Mouse (Mus musculus) stomach, adult 2 months (tissue): ENCODE data around the gene Tbrg4. TPM values are rescaled to one million over a fixed set of nuclear protein-coding genes. Genes with fewer than 3 reads are reported as not detected.

Source experiments
- polyA plus RNA-seq: library from polyadenylated mRNA; depleted of rRNA; stranded (reverse); fragments of >200 nt; gene quantifications from 2 replicates; pipeline ENCODE4 v1.2.3, GENCODE M21; 2012; rRNA removed

The Tbrg4 gene
- 64.8 and 67.6 TPM in 2 replicates for polyA plus RNA-seq

DNA sequence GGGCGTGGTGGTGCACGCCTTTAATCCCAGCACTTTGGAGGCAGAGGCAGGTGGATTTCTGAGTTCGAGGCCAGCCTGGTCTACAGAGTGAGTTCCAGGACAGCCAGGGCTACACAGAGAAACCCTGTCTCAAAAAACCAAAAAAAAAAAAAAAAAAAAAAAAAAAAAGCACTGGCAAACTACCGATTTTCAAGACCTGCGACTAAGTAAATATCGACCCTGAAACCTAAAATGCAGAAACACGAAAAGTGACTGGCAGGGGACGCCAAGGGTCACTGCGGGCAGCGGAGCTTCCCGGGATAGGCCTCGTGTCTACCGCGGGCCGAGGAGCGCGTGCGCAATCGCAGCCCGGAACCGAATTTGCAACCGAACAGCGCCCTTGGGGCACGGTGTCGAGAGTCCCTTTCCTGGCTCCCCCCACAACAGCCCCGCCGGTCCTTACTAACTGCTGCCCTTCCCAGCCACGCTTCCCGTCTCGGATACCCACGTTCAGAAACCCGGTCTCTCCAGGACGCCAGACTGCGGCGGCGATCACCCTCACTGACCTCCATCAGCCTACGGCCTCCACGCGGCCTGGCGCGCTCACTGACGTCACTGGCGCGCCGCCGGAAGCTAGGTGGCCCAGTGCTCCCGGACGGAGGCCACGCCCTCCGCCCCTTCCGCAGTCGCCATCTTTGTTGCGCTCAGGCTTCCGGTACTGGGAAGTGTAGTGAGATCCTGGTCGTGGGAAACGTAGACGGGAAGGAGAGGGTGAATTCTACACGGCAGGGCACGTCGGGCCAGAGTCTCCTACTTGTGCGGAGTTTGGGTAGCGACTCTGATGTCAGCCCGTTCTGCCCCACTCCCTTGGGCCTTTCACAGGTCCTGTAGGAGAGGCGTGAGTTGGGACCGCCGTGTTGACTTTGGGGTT is at the start of gene Tbrg4:
Tbrg4 (minus strand) TSS at position 590 of the 910 bp plus-strand sequence.

DNA sequence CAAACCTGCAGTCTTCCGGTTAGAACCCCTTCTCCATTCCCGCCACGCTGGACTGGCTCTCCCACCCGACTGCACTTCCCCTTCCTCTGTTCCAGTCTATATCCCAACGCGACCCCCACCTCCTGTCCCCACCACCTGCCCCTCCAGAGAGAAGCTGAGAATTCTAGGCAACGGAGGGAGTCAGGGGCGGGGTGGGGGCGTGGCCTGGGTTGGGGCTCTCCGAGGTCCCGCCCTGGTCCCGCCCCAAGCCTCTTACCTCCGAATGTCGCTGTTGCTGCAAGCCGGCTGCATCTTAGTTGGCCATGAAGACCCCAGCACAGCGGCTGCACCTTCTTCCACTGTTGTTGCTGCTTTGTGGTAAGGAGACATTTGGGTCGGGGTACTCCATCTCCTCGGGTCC is 32.4 kb upstream of the Tbrg4 start, which contains the start of gene Ramp3:
Ramp3 (plus strand) TSS at position 251 of the 400 bp plus-strand sequence.

DNA sequence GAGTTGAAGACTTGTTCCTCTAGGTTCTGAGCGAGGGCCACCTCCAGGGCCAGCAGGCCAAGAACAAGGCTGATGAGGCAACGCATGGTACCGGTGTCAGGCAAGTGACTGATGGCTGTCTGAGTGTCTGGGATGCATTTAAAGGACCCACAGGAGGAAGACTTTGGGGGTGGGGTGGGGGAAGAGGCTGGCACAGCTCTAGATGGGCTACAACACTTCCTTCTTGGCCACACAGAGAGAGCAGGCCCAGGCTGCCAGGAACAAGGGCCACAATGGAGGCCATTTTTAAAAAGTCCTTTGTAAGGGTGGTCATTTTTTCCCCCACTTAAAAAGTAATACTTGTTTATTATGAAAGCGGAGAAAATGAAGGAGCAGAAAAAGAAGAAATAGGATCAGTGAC is 12.7 kb upstream of the Tbrg4 start, which contains the start of gene Wap:
Wap (minus strand) TSS at position 101 of the 400 bp plus-strand sequence.

DNA sequence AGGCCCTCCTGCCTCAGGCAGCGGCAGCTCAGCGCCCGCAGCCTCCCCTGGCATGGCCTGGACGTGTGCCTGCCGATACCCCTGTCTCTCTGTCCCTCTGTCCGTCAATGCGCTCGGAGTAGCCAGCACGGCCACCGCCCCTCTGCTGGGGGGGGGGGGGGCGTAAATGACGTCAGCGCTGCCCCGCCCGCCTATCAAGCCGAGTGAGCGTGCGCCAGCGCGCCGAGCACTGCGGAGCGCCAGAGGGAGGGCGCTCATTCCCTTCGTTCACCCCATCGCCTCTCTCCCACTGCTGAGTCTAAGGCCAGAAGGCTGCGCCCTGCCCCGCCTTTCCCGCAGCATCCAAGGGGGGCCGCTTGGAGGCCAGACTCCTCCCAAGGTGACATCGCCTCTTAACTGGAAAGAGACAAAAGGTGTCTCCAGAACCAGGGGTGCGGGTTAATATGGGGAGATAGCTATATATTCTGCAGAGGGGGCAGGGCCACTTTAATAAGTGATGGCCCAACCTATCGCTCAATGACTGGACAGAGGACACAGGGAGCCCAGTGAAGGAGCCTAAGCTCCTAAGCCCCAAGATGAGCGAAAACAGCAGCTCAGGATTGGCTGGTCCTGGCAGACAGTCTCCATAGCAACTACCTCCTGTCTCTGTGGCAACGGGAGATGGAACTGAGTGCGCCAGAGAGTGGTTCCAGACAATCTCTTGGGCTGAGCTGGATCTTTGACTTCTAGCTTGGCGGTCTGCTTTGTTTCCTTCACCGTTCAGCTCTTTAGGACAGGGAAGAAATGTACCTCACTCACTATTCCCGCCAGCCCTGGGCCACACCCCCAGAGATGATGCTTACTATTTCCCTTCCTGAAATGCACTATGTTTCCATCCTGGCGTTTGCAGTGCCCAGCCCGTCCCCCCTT is 20.1 kb downstream of the Tbrg4 start, which contains the start of gene Nacad:
Nacad (minus strand) TSS at position 563 of the 909 bp plus-strand sequence.

Other genes with a start within 250 kb of the Tbrg4 start
- 44.4 and 49.9 TPM in 2 replicates for gene Zmiz2, start 237.0 kb downstream of the Tbrg4 start, polyA plus RNA-seq
- gene Ppia, start 210.6 kb downstream of the Tbrg4 start, polyA plus RNA-seq, result 121 and 182 TPM in 2 replicates
- gene H2afv, start 181.6 kb downstream of the Tbrg4 start, polyA plus RNA-seq, result 8.1 and 10.3 TPM in 2 replicates
- gene Purb, start 150.2 kb downstream of the Tbrg4 start, polyA plus RNA-seq, result 2.6 and 3.0 TPM in 2 replicates
- gene Myo1g, start 105.1 kb downstream of the Tbrg4 start, polyA plus RNA-seq, result 2.4 and 4.2 TPM in 2 replicates
- 27.0 and 30.6 TPM in 2 replicates for gene Ccm2, start 79.2 kb downstream of the Tbrg4 start, polyA plus RNA-seq
- gene Nacad, start 20.0 kb downstream of the Tbrg4 start, polyA plus RNA-seq, result 5.1 and 6.4 TPM in 2 replicates
- not detected in 2 replicates for gene Wap, start 12.6 kb upstream of the Tbrg4 start, polyA plus RNA-seq
- 4.0 and 4.4 TPM in 2 replicates for gene Ramp3, start 32.5 kb upstream of the Tbrg4 start, polyA plus RNA-seq
- not detected in 2 replicates for gene Gm11983, start 211.6 kb upstream of the Tbrg4 start, polyA plus RNA-seq